Mouse (Mus musculus) midbrain, embryonic 13.5 days (tissue): ENCODE data around the gene Tubb2b. TPM values are rescaled to one million over a fixed set of nuclear protein-coding genes. Genes with fewer than 3 reads are reported as not detected.

Source experiments
- ATAC-seq: fragments of 200-750 bp; cut with Nextera tagmentation; 2 replicates; pipeline ENCODE4 v1.8.0; 2017; ENCODE audit warnings: mild to moderate bottlenecking, moderate TSS enrichment, moderate library complexity
- H3K27ac ChIP-seq: fragments of 300-500 bp; sonication (generic); 2 replicates; pipeline ENCODE4 v1.5.1; 2015; ENCODE audit warnings: inconsistent platforms, mild to moderate bottlenecking, moderate library complexity
- H3K27me3 ChIP-seq: fragments of 300-500 bp; sonication (generic); 2 replicates; pipeline ENCODE4 v1.6.1; 2015; ENCODE audit warnings: mild to moderate bottlenecking, inconsistent platforms
- H3K36me3 ChIP-seq: fragments of 300-500 bp; sonication (generic); 2 replicates; pipeline ENCODE4 v1.6.1; 2015; ENCODE audit warnings: mild to moderate bottlenecking, inconsistent platforms
- H3K4me1 ChIP-seq: fragments of 300-500 bp; sonication (generic); replicated peaks from 2 replicates; pipeline ENCODE4 v1.6.1; 2015; ENCODE audit warnings: inconsistent platforms
- H3K4me2 ChIP-seq: fragments of 300-500 bp; sonication (generic); replicated peaks from 2 replicates; pipeline ENCODE4 v1.6.1; 2015; ENCODE audit warnings: moderate library complexity, mild to moderate bottlenecking, inconsistent platforms
- H3K4me3 ChIP-seq: fragments of 300-500 bp; sonication (generic); replicated peaks from 2 replicates; pipeline ENCODE4 v1.5.1; 2015; ENCODE audit warnings: mild to moderate bottlenecking, inconsistent platforms
- H3K9ac ChIP-seq: fragments of 300-500 bp; sonication (generic); replicated peaks from 2 replicates; pipeline ENCODE4 v1.6.1; 2015; ENCODE audit warnings: mild to moderate bottlenecking, inconsistent platforms
- H3K9me3 ChIP-seq: fragments of 300-500 bp; sonication (generic); 2 replicates; pipeline ENCODE4 v1.6.1; 2016; ENCODE audit warnings: mild to moderate bottlenecking, inconsistent platforms
- WGBS: fragments of 180-500 bp; shearing (Covaris S2); methylation state at CpG from one replicate; pipeline ENCODE4 v1.1.7; 2015; 5-methylcytosine and 5-hydroxymethylcytosine counted together
- polyA plus RNA-seq: library from polyadenylated mRNA; unstranded; fragments of >200 nt; fragmentation: Nextera tagmentation; extraction: Ambion mirVana; gene quantifications from 2 replicates; pipeline ENCODE4 v1.2.1, GENCODE M21; 2015

The Tubb2b gene
- polyA plus RNA-seq, 1 experiment from 2014 or later: 846 TPM

GRCm38 (mm10) chr13:34133326-34134071, 3.2 kb upstream of the Tubb2b start:
- WGBS: under 1% methylated on average over 15 of the region's 15 CpGs
- peak overlapping the region; percentile 100 for H3K9ac ChIP-seq
- no peaks in the 10 kb centered on the region for H3K9me3 ChIP-seq
- peaks cover 46% of the 10 kb centered on the region for H3K4me1 ChIP-seq
- peak; percentile 7; the same call in 1 of the 2 replicates for ATAC-seq
- H3K27ac ChIP-seq: peak overlapping the region; percentile 100
- 0 out of 2 replicates have a peak, but pooled peaks cover 3% of the 10 kb centered on the region for H3K36me3 ChIP-seq
- peak overlapping the region; percentile 95 for H3K4me3 ChIP-seq
- H3K27me3 ChIP-seq: no peaks in the 10 kb centered on the region
- peak overlapping the region; percentile 92 for H3K4me2 ChIP-seq

- Histone ChIP-seq H3K4me2 (peak overlapping the region; percentile 92), H3K9me3 (no peaks in the 10 kb centered on the region), H3K9ac (peak overlapping the region; percentile 100), H3K4me3 (peak overlapping the region; percentile 95), H3K36me3 (0 out of 2 replicates have a peak, but pooled peaks cover 9% of the 10 kb centered on the region), H3K27ac (peak overlapping the region; percentile 100), H3K4me1 (peaks cover 46% of the 10 kb centered on the region), H3K27me3 (no peaks in the 10 kb centered on the region)
- ATAC-seq: no peak
- 6% methylated on average over 6 of the region's 6 CpGs for WGBS
These were observed 2.6 kb upstream of the Tubb2b start for GRCm38 (mm10) chr13:34132875-34133274.

GRCm38 (mm10) chr13:34132299-34132698, 2.0 kb upstream of the Tubb2b start:
- no peaks in the 10 kb centered on the region for H3K9me3 ChIP-seq
- peaks cover 44% of the 10 kb centered on the region for H3K4me1 ChIP-seq
- WGBS: under 1% methylated on average over 15 of the region's 15 CpGs
- H3K27ac ChIP-seq: peak overlapping the region; percentile 100
- H3K4me2 ChIP-seq: peak overlapping the region; percentile 92
- ATAC-seq: no peak
- peak overlapping the region; percentile 95 for H3K4me3 ChIP-seq
- H3K9ac ChIP-seq: peak overlapping the region; percentile 100
- H3K27me3 ChIP-seq: no peaks in the 10 kb centered on the region
- H3K36me3 ChIP-seq: 0 out of 2 replicates have a peak, but pooled peaks cover 10% of the 10 kb centered on the region

- Histone ChIP-seq H3K9me3 (no peaks in the 10 kb centered on the region), H3K27me3 (no peaks in the 10 kb centered on the region), H3K4me2 (peak overlapping the region; percentile 92), H3K4me3 (peak overlapping the region; percentile 95), H3K27ac (peak overlapping the region; percentile 100), H3K9ac (peak overlapping the region; percentile 100), H3K36me3 (peaks cover 12% of the 10 kb centered on the region), H3K4me1 (peaks cover 40% of the 10 kb centered on the region)
- ATAC-seq: peak; percentile 46
- under 1% methylated on average over 10 of the region's 10 CpGs for WGBS
These were observed 1.4 kb upstream of the Tubb2b start for GRCm38 (mm10) chr13:34131708-34132060.

GRCm38 (mm10) chr13:34131011-34131707, 893 bp upstream of the Tubb2b start:
- ATAC-seq: peak; percentile 67
- H3K4me2 ChIP-seq: peak overlapping the region; percentile 92
- H3K9me3 ChIP-seq: no peaks in the 10 kb centered on the region
- H3K36me3 ChIP-seq: peaks cover 16% of the 10 kb centered on the region
- peaks cover 39% of the 10 kb centered on the region for H3K4me1 ChIP-seq
- H3K4me3 ChIP-seq: peak overlapping the region; percentile 95
- peak overlapping the region; percentile 100 for H3K9ac ChIP-seq
- H3K27ac ChIP-seq: peak overlapping the region; percentile 100
- under 1% methylated on average over 24 of the region's 24 CpGs for WGBS
- no peaks in the 10 kb centered on the region for H3K27me3 ChIP-seq

GRCm38 (mm10) chr13:34129485-34130225, 611 bp downstream of the Tubb2b start:
- Histone ChIP-seq H3K9me3 (no peaks in the 10 kb centered on the region), H3K27me3 (no peaks in the 10 kb centered on the region), H3K4me3 (peak overlapping the region; percentile 95), H3K27ac (peak overlapping the region; percentile 100), H3K36me3 (peaks cover 29% of the 10 kb centered on the region), H3K4me1 (peaks cover 38% of the 10 kb centered on the region), H3K9ac (peak overlapping the region; percentile 100), H3K4me2 (peak overlapping the region; percentile 92)
- ATAC-seq: peak; percentile 1; the same call in 1 of the 2 replicates
- under 1% methylated on average over 31 of the region's 31 CpGs for WGBS

GRCm38 (mm10) chr13:34128276-34129114, 1.8 kb downstream of the Tubb2b start:
- no peaks in the 10 kb centered on the region for H3K27me3 ChIP-seq
- H3K4me2 ChIP-seq: peak overlapping the region; percentile 92
- WGBS: 27% methylated on average over 9 of the region's 9 CpGs
- H3K36me3 ChIP-seq: peaks cover 39% of the 10 kb centered on the region
- ATAC-seq: no peak
- no peaks in the 10 kb centered on the region for H3K9me3 ChIP-seq
- peak overlapping the region; percentile 100 for H3K27ac ChIP-seq
- peak overlapping the region; percentile 95 for H3K4me3 ChIP-seq
- H3K9ac ChIP-seq: peak overlapping the region; percentile 100
- peaks cover 43% of the 10 kb centered on the region for H3K4me1 ChIP-seq

- Histone ChIP-seq H3K4me2 (peak overlapping the region; percentile 84), H3K36me3 (peaks cover 52% of the 10 kb centered on the region)
- 51% methylated on average over 4 of the region's 4 CpGs for WGBS
These were observed 4.6 kb downstream of the Tubb2b start for GRCm38 (mm10) chr13:34125711-34126110.

GRCm38 (mm10) chr13:34120536-34120935, 9.7 kb downstream of the Tubb2b start:
- Histone ChIP-seq H3K4me2 (no peak overlapping the region), H3K27ac (no peak overlapping the region), H3K36me3 (peaks cover 32% of the 10 kb centered on the region), H3K4me1 (peaks cover 33% of the 10 kb centered on the region), H3K9ac (no peak overlapping the region), H3K9me3 (no peaks in the 10 kb centered on the region), H3K4me3 (no peak overlapping the region), H3K27me3 (no peaks in the 10 kb centered on the region)
- WGBS: 98% methylated on average over 2 of the region's 2 CpGs
- ATAC-seq: no peak

More at GRCm38 (mm10) chr13:34125711-34126110, 4.6 kb downstream of the Tubb2b start:
- peaks cover 44% of the 10 kb centered on the region for H3K4me1 ChIP-seq
- peak overlapping the region; percentile 47 for H3K4me3 ChIP-seq
- peak overlapping the region; percentile 62 for H3K9ac ChIP-seq
- H3K27me3 ChIP-seq: no peaks in the 10 kb centered on the region
- H3K27ac ChIP-seq: no peak overlapping the region
- H3K9me3 ChIP-seq: no peaks in the 10 kb centered on the region
- no peak for ATAC-seq

GRCm38 (mm10) chr13:34119406-34119805, 10.9 kb downstream of the Tubb2b start:
- H3K4me1 ChIP-seq: peaks cover 22% of the 10 kb centered on the region
- no peaks in the 10 kb centered on the region for H3K9me3 ChIP-seq
- WGBS: 90% methylated on average over 4 of the region's 4 CpGs
- ATAC-seq: no peak
- no peak overlapping the region for H3K4me3 ChIP-seq
- no peak overlapping the region for H3K4me2 ChIP-seq
- no peak overlapping the region for H3K27ac ChIP-seq
- H3K9ac ChIP-seq: no peak overlapping the region
- H3K27me3 ChIP-seq: no peaks in the 10 kb centered on the region
- H3K36me3 ChIP-seq: peaks cover 22% of the 10 kb centered on the region

GRCm38 (mm10) chr13:34118816-34119215, 11.4 kb downstream of the Tubb2b start:
- no peaks in the 10 kb centered on the region for H3K9me3 ChIP-seq
- no peaks in the 10 kb centered on the region for H3K27me3 ChIP-seq
- H3K27ac ChIP-seq: no peak overlapping the region
- ATAC-seq: no peak
- H3K4me1 ChIP-seq: peaks cover 16% of the 10 kb centered on the region
- WGBS: 83% methylated on average over 4 of the region's 4 CpGs
- no peak overlapping the region for H3K4me3 ChIP-seq
- H3K36me3 ChIP-seq: peaks cover 17% of the 10 kb centered on the region
- no peak overlapping the region for H3K9ac ChIP-seq
- H3K4me2 ChIP-seq: no peak overlapping the region
